Mouse (Mus musculus) retina, embryonic 14.5 days (tissue): ENCODE measurements around the gene Mmp15.

ENCODE experiments used
- DNase-seq: peaks from one replicate; pipeline ENCODE4 v3.0.0-alpha.2; 2015; ENCODE audit warnings: low spot score

Mmp15 gene

DNA sequence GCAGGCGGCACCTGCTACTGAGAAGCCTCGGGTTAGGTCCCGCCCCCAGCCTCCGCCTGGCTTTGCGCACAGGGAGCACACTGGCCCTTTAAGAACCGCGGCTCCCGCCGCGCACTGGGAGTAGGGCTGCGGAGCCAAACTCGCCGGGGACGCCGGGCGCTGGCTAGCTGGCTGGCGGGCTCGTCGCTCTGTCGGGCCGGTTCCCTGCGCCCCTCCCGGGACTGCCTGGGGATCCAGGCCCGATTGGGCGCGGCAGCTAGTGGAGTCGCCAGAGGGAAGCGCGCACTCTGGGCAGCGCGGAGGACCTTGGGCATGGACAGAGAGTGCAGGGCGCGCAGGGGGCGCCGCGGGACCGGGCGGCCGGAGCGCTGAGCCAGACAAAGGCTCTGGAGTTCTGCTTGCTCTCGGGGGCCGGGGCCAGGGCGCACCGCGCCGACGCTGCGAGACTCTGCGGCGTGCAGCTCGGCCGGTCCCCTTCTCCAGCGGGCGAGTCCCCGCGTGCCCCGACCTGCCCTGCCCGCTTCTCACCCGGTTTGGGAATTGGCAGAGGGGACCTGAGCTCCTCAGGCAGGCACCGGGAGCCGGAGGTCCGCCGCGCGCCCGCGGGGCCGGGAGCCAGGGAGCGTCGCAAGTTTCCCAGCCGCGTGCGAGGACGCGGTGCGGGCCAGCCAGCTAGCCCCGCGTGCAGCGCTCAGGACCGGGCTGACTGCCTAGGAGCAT, at the start of gene Mmp15:
Gene Mmp15, plus strand, starts transcription at position 118 of the 720 bp plus-strand sequence.
- DNase-seq, result peak; percentile 82

DNA sequence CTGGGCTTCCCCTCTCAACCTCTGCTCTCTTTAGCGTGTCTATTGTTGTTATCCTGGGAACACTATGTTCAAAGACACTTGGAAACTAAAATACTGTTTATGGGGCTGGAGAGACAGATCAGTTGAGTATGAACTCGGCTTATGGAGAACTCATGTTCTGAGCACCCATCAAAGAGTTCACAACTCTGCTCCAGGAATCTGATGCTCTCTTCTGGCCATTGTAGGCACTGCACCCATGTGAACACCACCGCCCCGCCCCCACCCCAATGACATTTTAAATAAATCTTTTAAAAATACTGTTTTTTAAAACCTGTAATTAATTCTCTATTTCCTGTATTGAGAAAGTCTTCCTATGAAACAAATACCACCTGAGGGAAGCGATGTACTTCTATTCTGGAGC, 49.7 kb upstream of the Mmp15 start:
- peak; percentile 64 for DNase-seq

DNA sequence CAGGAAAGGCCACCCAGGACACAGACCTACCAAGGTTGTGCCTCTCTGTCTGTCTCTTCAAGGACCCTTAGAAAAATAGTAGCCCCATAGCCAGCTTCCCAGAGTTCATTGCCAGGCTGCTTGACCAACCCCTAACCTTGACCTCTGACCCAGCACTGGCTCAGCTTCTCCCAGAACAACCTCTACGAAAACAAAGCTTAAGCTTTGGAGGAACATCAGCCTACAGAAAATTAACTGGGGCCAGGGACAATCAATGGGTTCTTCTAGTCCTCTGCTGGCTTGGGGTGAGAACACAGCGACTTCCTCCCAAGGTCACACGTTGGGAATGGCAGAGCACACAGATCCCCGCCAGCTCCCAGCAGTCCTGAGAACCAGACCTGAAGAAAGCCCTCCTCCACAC, 46.5 kb upstream of the Mmp15 start:
- DNase-seq, result no peak

DNA sequence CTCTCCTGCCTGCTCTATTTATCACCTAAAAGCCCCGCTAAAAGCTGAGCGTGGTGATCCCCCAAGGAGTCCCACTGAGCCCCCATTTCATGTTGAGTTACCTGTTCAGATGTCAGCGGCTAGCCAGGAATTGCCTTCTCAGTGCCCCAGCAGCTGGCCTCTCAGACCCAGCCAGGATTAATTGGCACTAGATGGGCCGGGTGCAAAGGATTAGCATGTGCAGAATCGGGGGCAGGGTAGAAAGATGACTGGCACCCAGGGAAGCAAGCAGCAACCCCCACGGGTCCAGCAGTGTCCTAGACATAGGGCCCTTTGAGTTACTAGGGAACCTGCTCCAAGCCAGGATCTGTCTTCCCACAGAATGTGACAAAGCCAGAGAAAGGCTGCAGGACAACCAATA, 45.6 kb upstream of the Mmp15 start, which contains the start of gene Cngb1:
Gene Cngb1, minus strand, starts transcription at position 155 of the 400 bp plus-strand sequence.
- no peak for DNase-seq

DNA sequence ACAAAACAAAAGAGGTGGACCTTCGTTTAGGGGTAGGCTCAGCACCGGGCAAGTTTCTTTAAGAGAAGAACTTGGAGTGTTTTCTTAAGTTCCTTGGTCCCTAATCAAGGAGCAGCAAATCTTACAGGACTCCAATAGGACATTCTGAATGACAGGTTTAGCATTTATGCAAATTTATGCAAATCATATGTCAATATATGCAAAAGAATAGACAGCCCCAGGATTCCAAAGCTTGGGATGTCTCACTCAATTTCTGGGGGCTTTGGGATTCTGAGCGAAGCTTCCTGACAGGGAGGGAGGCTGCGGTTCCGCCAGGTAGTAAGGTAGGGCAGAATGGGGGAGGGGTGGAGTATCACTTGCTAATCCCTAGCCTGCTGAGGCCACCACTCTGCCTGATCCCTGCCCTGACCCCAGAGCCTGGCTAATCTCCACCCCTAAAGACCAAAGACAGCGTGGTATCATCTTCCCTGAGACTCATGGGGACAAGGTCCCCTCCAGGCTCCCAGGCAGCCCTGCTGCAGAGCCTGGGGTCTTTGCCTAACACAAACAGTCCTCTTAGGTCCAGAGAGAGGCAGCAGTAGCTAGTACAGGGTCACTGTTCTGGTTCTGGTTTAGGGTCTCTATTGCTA, 41.6 kb upstream of the Mmp15 start, which contains the start of gene Tepp:
Gene Tepp, plus strand, starts transcription at position 225 of the 629 bp plus-strand sequence.
- DNase-seq, result peak; percentile 19

DNA sequence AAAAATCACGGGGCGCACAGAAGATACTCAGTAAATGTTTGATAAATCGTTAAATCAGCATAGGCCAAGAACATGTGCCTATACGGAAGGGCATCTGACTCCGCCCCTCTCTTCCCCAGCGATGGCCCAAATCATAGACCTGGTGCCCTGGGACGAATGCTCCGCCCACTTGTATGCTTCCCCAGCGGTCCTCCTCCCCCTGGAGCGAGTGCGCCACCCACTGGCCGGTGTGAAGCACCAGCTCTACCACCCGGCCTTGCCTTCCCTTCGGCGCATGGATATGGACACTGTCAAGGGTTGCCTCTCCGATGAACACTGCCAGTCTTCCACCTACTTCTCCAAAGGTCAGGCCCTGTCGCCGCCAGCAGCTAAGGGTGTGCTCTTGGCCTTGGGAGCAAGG, 39.2 kb upstream of the Mmp15 start:
- no peak for DNase-seq

DNA sequence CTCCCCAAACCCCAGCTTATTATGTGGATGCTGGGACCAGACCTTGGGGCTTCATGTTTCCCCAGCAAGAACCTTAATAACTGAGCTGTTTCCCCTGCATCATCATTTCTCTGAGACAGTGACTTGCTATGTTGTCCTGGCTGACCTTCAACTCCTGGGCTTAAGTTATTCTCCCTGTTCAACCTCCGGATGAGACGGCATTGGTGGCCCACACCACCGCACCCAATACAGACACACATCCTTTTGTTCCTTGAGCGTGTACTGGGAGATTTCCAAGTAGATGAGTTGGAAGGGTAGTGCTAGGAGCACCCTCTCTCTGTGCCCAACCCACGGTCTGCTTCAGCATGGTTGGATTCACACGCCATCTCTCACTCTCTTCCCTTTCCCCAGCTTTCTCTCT, 38.2 kb upstream of the Mmp15 start:
- DNase-seq, result no peak

DNA sequence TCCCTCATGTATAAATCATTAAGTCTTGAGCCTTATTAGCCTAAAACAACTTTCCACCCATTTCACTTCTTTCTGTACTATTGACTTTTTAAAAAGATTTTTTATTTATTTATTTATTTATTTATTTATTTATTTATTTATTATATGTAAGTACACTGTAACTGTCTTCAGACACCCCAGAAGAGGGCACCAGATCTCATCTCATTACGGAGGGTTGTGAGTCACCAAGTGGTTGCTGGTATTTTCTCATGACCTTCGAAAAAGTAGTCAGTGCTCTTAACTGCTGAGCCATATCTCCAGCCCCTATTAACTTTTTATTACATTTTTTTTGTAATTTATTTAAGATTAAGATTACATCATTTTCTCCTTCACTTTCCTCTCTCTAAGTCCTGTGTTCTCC, 37.4 kb upstream of the Mmp15 start:
- no peak for DNase-seq

DNA sequence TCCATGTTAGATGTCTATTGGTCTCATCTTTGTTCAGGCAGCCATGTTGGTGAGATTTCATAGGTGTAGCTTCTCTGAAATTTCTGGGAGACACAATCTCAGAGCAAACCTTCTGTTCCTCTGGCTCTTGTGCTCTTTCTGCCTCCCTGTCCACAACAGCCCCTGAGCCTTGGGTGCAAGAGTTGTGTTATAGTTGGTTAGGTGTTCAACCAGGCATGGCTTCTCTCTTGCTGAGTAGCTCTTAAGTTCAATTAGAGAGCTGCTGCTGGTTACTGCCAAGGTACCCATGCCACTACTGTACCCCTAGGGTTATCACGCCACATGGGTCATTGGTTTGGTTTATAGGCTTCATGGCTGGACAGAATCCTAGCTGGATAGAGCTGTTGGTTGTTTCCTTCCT, 36.7 kb upstream of the Mmp15 start:
- DNase-seq, result no peak

DNA sequence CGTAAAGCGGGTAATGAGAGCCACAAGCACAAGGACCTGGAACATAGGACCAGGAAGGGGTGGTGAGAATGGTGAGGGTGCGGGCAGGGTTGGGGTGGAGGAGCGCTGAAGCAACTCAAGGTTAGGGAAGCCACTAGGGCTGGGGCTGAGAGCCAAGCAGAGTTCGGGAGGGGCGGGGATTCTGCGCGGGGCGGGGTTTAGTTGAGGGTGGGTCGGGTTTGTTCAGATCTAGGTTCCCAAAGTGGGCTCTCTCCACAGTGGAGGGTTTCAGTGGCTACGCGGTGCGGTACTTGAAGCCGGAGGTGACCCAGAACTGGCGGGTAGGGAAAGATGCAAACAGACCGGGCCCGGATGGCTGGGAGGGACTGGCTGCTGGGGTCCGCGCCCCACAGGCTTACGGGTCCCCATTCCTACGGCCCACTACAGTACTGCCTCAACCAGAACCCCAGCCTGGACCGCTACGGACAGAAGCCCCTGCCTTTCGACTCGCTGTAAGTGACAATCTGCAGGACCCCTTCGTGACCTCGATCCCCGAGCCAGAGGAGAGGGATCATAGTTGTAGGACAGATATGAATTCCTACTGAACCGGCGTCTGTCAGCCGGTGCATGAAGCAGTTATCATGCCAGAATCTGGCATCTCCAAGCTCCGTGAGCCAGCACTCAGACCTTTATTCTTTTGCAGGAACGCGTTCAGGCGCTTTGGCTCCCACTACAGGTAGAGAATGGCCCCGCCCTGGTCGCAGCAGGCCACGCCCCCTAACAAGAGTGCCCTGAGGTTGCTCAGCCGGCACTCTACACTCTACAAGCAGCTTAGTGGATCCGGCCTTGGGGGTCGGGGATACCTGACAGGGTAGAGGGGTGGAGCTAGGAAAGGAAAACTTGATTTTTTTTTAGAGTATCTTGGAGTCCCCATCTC, 31.6 kb upstream of the Mmp15 start:
- DNase-seq, result peak; percentile 68

DNA sequence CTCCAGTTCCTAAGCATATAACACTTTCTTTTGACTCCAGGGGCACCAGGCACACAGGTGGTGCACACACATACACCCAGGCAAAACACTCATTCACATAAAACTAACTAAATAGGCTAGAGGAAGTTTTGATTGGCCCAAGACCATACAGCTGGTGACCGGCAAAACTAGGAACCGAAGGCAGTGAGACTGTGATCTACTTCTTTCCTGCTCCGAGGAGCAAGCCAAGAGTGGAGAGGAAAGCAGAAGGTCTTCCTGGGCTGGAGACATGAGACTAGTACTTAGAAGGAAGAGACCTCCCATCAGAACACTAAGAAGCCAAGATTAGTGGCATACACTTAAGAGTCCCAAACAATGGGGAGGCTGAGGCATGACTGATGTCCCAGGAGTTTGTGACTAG, 28.9 kb upstream of the Mmp15 start:
- no peak for DNase-seq

DNA sequence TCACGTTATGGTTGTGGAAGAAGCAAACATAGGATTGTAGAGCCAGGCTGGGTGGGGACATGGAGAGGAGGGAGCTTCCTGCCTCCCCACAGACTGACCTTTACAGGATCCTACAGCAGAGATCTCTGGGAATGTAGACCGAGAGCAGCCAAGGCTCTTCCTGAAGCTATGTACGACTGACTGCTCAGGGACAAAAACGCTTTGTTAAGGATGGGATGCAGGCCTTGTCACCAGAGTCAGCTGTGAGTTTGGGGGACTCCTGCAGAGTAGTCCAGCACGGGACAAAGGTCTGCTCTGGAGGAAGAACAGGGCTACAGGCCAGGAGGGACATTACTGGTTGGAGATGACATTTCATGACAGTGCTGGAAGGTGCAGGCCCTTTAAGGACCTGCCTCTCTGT, 27.4 kb upstream of the Mmp15 start:
- DNase-seq, result no peak

DNA sequence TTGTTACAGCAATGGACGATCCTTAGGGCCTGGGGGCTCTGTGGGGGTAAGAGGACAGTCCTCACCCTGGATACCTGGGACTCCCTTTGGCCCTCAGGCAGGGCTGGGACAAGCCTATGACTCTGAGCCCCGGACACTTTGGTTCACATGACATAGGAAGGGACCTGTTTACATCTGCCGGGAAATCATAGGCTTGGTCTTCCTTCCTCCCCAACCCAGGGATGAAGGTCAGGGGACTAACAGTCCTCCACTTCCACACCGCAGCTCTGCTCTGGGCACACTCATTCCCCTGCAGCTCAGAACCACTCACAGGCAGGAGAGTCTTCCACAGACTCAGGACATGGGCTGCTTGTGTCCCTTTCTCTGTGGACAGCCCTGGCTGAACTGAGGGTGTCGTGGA, 25.2 kb upstream of the Mmp15 start:
- no peak for DNase-seq

DNA sequence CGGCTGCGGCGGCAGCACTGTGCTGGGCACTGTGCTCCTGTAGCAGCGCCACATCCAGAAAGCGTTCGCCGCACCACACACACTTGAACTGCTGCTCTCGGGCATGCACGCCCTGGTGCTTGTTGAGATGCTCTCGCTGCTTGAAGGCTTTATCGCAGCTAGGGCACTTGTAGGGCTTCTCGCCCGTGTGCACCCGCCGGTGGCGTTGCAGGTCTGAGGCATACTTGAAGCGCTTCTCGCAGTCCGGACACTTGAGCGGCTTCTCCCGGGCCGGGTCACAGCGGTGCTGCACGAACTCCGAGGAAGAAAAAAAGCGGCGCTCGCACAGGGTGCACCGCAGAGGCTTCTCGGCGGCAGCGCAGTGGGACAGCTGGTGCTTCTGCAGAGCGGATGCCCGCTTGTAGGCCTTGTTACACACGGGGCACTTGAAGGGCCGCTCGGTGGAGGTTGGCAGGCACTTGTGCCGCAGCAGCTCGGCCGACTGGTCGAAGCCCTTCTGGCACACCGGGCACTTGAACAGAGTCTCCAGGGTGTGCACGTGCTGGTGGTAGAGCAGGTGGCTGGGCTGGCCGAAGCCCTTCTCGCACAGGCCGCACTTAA, 24.1 kb upstream of the Mmp15 start:
- DNase-seq, result no peak

DNA sequence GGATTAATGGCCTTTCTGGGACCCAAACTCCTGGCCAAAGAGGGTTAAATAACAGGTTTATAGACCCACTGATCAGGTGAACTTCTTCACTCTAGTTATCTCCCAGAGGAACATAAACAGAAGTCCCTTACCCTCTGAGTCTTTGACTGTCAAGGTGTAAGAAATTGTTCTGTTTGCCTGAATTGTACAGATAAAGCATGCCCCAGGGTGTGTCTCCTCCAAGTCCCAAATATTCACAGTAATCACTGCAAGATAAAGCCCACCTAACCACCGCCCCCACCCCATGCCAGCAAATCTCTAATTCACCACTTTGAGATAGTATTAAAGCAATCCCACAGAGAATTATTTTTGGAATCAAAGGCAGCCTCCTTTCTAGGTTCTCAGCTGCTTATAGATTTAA, 21.7 kb upstream of the Mmp15 start:
- DNase-seq, result no peak

DNA sequence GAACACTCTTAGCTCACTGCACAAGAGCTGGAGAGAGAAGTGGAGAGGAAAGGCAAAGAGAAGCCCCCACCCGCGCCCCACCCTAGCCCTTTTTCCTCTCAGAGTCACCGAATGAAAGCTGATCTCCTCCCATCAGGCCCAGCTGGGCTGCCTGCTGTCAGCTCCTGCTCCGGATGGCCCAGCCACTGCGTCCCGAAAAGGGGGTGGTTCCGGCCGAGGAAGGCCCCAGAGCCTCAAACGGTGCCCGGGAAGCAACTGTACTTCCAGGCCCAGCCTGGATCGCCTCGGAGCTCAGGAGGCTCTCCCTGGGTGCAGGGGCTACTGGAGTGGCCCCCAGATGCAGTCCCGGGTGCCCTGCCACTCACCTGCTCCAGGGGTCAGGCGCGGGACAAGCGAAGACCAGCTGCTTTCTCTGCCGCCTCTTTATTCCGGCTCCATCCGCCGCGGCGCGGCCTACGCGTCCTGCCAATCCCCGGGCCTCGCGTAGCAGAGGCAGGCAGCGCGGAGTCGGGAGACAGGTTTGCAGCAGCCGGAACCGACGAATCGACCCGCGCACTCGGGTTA, 20.8 kb upstream of the Mmp15 start:
- no peak for DNase-seq

DNA sequence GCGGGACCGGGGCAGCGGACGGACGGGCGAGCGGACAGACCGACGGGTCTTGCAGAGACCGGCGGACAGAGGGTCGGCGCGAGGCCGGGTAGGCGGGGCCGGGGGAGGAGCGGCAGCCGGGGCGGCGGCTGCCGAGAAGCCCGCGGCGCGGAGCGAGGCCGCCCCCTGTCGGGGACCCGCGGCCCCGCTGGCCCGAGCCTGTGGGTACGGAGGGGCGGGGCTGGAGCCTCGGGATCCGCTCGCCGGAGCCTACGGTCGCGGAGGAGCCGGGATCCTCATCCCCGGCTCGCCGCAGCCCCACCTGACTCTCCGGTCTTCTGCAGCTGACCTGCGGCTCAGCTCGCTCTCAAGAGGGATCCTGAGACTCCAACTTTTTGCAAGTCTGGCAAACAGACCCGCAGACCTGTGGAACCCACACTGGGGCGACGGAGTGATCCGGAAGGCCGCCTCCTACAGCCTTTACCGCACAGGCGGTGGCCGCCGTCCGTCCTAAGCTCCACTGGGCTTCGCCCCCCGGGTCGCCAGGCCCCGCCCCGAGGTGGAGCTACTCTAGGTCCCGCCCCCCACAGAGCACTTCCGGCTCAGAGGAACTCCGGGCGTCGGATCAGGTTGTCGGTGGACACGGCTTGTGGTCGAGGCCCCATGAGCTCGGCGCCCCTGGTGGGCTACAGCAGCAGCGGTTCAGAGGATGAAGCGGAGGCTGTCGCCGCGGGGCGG, 20.2 kb upstream of the Mmp15 start, which contains the start of the genes Zfp319 and Usb1:
Gene Zfp319, minus strand, starts transcription at position 231 of the 717 bp plus-strand sequence.
Gene Usb1, plus strand, starts transcription at position 565 of the 717 bp plus-strand sequence.
- DNase-seq, result peak; percentile 96

DNA sequence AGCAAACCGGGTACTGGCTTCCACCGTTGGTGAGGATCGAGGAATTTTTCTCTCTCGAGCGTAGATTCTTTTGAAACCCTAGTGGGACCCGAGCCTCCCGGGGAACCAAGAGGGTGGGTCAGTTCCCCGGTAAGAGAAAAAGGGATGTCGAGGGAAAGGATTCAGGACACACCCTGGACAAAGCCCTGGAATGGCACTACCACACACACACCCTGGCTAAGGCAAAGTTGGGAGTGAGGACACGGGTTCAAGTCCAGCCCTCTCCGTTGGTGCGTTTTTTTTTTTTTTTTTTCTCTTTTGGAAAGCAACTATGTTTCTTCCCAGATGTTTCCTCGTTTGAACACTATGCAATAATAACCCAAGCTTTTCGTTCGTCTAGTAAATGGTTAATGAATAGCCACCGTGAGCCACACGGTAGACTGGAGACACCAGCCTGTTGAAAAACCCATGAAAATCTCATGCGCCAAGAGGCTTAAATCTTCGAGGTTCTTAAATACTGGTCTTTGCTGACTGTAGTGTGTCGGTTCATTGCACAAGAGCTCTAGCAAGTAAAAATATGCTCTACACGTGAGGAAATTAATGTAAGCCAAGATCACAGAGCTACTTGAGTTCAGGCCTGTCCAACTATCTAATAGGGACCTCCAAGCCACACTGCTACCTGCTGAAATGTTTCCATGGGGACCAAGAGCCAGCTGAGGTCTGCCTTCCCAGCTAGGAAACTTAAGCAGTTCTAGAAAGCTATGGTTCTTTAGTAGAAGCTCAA, 19.4 kb upstream of the Mmp15 start:
- DNase-seq, result no peak

DNA sequence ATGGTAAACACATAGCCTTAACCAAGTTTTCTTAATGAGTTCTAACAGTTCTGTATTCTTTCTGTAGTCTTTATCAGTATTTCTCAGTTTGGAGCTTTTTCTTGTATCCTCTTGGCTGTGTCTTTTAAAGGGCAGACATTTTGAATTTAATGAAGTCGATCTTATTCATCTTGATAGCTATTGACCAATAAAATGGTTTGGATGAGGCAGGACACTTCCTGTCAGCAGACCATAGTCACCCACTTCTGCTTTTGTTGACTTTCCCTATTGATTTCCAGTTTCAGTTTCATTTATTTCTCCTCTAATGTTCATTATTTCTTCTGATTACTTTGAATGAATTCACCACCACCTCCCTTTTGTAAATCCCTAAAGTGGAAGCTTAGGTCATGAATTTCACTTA, 16.4 kb upstream of the Mmp15 start:
- DNase-seq, result no peak

DNA sequence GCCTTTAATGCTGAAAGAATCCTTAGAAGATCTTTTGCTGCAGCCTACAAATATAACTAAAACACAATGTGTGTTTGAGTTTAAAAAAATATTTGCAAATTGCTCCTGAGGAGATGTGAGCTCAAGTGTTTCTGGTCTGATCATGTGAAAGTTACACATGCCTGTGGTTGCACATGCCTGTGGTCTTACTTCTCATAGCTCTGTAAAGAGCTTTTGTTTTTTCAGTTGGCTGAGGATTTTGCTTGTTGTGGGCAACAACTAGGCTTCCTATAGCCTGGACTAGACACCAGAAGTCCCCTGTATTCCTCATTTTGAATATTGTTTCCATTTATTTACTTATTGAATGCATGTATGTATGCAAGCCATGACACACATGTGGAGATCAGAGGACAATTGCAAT, 15.7 kb upstream of the Mmp15 start:
- DNase-seq, result no peak
